Mouse (Mus musculus) frontal cortex, adult (tissue): ENCODE data around the gene Hoxa2.

Source experiments
- ATAC-seq: cut with Nextera tagmentation; 2 replicates; pipeline ENCODE4 v1.9.2; 2017; ENCODE audit warnings: mild to moderate bottlenecking, moderate library complexity, mixed read lengths; ENCODE audit not compliant: low TSS enrichment

The Hoxa2 gene

GRCm38 (mm10) chr6:52202362-52203120 lies 37.9 kb upstream of the Hoxa2 start:
- ATAC-seq: no peak

- ATAC-seq: no peak
Measured at GRCm38 (mm10) chr6:52201269-52201668, 36.6 kb upstream of the Hoxa2 start.

- no peak for ATAC-seq
Measured at GRCm38 (mm10) chr6:52200751-52201250, 36.2 kb upstream of the Hoxa2 start.

GRCm38 (mm10) chr6:52200073-52200750 lies 35.6 kb upstream of the Hoxa2 start:
- ATAC-seq: no peak

- ATAC-seq: no peak
Measured at GRCm38 (mm10) chr6:52197271-52197670, 32.6 kb upstream of the Hoxa2 start.

- ATAC-seq: no peak
Measured at GRCm38 (mm10) chr6:52196811-52197210, 32.2 kb upstream of the Hoxa2 start.

- ATAC-seq: no peak
Measured at GRCm38 (mm10) chr6:52194690-52195089, 30.1 kb upstream of the Hoxa2 start.

GRCm38 (mm10) chr6:52191860-52192550 lies 27.4 kb upstream of the Hoxa2 start:
- no peak for ATAC-seq

GRCm38 (mm10) chr6:52190906-52191810 lies 26.5 kb upstream of the Hoxa2 start, which contains the start of gene Hoxa4:
Gene Hoxa4 (minus strand): TSS chr6:52191753.
- no peak for ATAC-seq

GRCm38 (mm10) chr6:52190410-52190809 lies 25.8 kb upstream of the Hoxa2 start:
- ATAC-seq: no peak

GRCm38 (mm10) chr6:52189909-52190308 lies 25.3 kb upstream of the Hoxa2 start:
- ATAC-seq: no peak

- ATAC-seq: no peak
Measured at GRCm38 (mm10) chr6:52189172-52189591, 24.6 kb upstream of the Hoxa2 start.

- ATAC-seq: no peak
Measured at GRCm38 (mm10) chr6:52186500-52186899, 21.9 kb upstream of the Hoxa2 start.

GRCm38 (mm10) chr6:52185834-52186233 lies 21.2 kb upstream of the Hoxa2 start:
- ATAC-seq: no peak

- no peak for ATAC-seq
Measured at GRCm38 (mm10) chr6:52185222-52185621, 20.6 kb upstream of the Hoxa2 start.

- no peak for ATAC-seq
Measured at GRCm38 (mm10) chr6:52184668-52185067, 20.0 kb upstream of the Hoxa2 start.

- ATAC-seq: no peak
Measured at GRCm38 (mm10) chr6:52183311-52184080, 18.9 kb upstream of the Hoxa2 start.

GRCm38 (mm10) chr6:52182793-52183192 lies 18.2 kb upstream of the Hoxa2 start:
- no peak for ATAC-seq

- ATAC-seq: no peak
Measured at GRCm38 (mm10) chr6:52182030-52182429, 17.4 kb upstream of the Hoxa2 start.

GRCm38 (mm10) chr6:52180726-52181125 lies 16.1 kb upstream of the Hoxa2 start:
- ATAC-seq: no peak
